Mouse (Mus musculus): ENCODE results near the gene Strc. TPM values are rescaled to one million over a fixed set of nuclear protein-coding genes. Genes with fewer than 3 reads are reported as not detected.
"Not testable (repeated sequence)": the region's sequence is repeated elsewhere in the genome, so short reads cannot be mapped to it uniquely, and the experiment has no call there.

Gene Strc
- polyA plus RNA-seq (2014; fragmentation: Nextera tagmentation; extraction: Ambion mirVana), result not detected in 2 replicates

- H3K9me3 ChIP-seq (ENCODE audit: control insufficient read depth, low read length); H3K4me3 ChIP-seq (ENCODE audit: low read depth, low read length); H3K9ac ChIP-seq (ENCODE audit: low read length); H3K27ac ChIP-seq (ENCODE audit: low read depth); ATAC-seq (replicated peaks; ENCODE audit: low FRiP score, low TSS enrichment, low read depth); DNase-seq (ENCODE audit: low spot score); H3K36me3 ChIP-seq (ENCODE audit: control insufficient read depth, insufficient read depth, low read length); H3K4me2 ChIP-seq (ENCODE audit: low read length); H3K27me3 ChIP-seq (replicated peaks; ENCODE audit: control insufficient read depth, insufficient read depth, low read length); H3K4me1 ChIP-seq (replicated peaks; ENCODE audit: control insufficient read depth, insufficient read depth, low read length): not testable (repeated sequence)
- 95% methylated on average over 15 of the region's 17 CpGs for whole genome bisulfite sequencing
Measured at GRCm38 (mm10) chr2:121386961-121387575, at the start of gene Strc. TSS of gene Strc (minus strand) at chr2:121387168.

GRCm38 (mm10) chr2:121434854-121435253 lies 47.9 kb upstream of the Strc start:
- DNase-seq (ENCODE audit: low spot score) (no peak), ATAC-seq (replicated peaks; ENCODE audit: low FRiP score, low TSS enrichment, low read depth) (no peak)
- WGBS, result 100% methylated on average over 1 of the region's 1 CpGs
- Histone ChIP-seq H3K36me3 (ENCODE audit: control insufficient read depth, insufficient read depth, low read length) (peaks cover 94% of the 10 kb centered on the region), H3K4me3 (ENCODE audit: low read depth, low read length) (no peak overlapping the region), H3K9me3 (ENCODE audit: control insufficient read depth, low read length) (no peaks in the 10 kb centered on the region), H3K4me1 (replicated peaks; ENCODE audit: control insufficient read depth, insufficient read depth, low read length) (no peaks in the 10 kb centered on the region), H3K9ac (ENCODE audit: low read length) (no peak overlapping the region), H3K27me3 (replicated peaks; ENCODE audit: control insufficient read depth, insufficient read depth, low read length) (no peaks in the 10 kb centered on the region), H3K4me2 (ENCODE audit: low read length) (no peak overlapping the region), H3K27ac (ENCODE audit: low read depth) (no peak overlapping the region)

- 92% methylated on average over 2 of the region's 2 CpGs for WGBS
- Histone ChIP-seq H3K4me2 (ENCODE audit: low read length) (no peak overlapping the region), H3K4me3 (ENCODE audit: low read depth, low read length) (no peak overlapping the region), H3K27ac (ENCODE audit: low read depth) (no peak overlapping the region), H3K9ac (ENCODE audit: low read length) (no peak overlapping the region), H3K36me3 (ENCODE audit: control insufficient read depth, insufficient read depth, low read length) (peaks cover 98% of the 10 kb centered on the region), H3K9me3 (ENCODE audit: control insufficient read depth, low read length) (no peaks in the 10 kb centered on the region), H3K4me1 (replicated peaks; ENCODE audit: control insufficient read depth, insufficient read depth, low read length) (no peaks in the 10 kb centered on the region), H3K27me3 (replicated peaks; ENCODE audit: control insufficient read depth, insufficient read depth, low read length) (no peaks in the 10 kb centered on the region)
- DNase-seq (ENCODE audit: low spot score) (no peak), ATAC-seq (replicated peaks; ENCODE audit: low FRiP score, low TSS enrichment, low read depth) (no peak)
Measured at GRCm38 (mm10) chr2:121425890-121426289, 38.9 kb upstream of the Strc start.

GRCm38 (mm10) chr2:121423166-121423565 lies 36.2 kb upstream of the Strc start:
- Histone ChIP-seq H3K4me1 (replicated peaks; ENCODE audit: control insufficient read depth, insufficient read depth, low read length) (no peaks in the 10 kb centered on the region), H3K27ac (ENCODE audit: low read depth) (no peak overlapping the region), H3K36me3 (ENCODE audit: control insufficient read depth, insufficient read depth, low read length) (peaks cover 87% of the 10 kb centered on the region), H3K9ac (ENCODE audit: low read length) (no peak overlapping the region), H3K4me3 (ENCODE audit: low read depth, low read length) (no peak overlapping the region), H3K4me2 (ENCODE audit: low read length) (no peak overlapping the region), H3K27me3 (replicated peaks; ENCODE audit: control insufficient read depth, insufficient read depth, low read length) (no peaks in the 10 kb centered on the region), H3K9me3 (ENCODE audit: control insufficient read depth, low read length) (no peaks in the 10 kb centered on the region)
- ATAC-seq (replicated peaks; ENCODE audit: low FRiP score, low TSS enrichment, low read depth) (no peak), DNase-seq (ENCODE audit: low spot score) (no peak)
- 93% methylated on average over 2 of the region's 2 CpGs for WGBS

- H3K9me3 ChIP-seq (ENCODE audit: control insufficient read depth, low read length), result no peaks in the 10 kb centered on the region
- no peaks in the 10 kb centered on the region for H3K27me3 ChIP-seq (replicated peaks; ENCODE audit: control insufficient read depth, insufficient read depth, low read length)
- peaks cover 58% of the 10 kb centered on the region for H3K36me3 ChIP-seq (ENCODE audit: control insufficient read depth, insufficient read depth, low read length)
- ATAC-seq (replicated peaks; ENCODE audit: low FRiP score, low TSS enrichment, low read depth) (no peak), DNase-seq (ENCODE audit: low spot score) (no peak)
- H3K4me1 ChIP-seq (replicated peaks; ENCODE audit: control insufficient read depth, insufficient read depth, low read length), result peaks cover 18% of the 10 kb centered on the region
- H3K9ac ChIP-seq (ENCODE audit: low read length), result no peak overlapping the region
- no peak overlapping the region for H3K4me2 ChIP-seq (ENCODE audit: low read length)
- H3K27ac ChIP-seq (ENCODE audit: low read depth), result no peak overlapping the region
- 86% methylated on average over 3 of the region's 3 CpGs for WGBS
- no peak overlapping the region for H3K4me3 ChIP-seq (ENCODE audit: low read depth, low read length)
Measured at GRCm38 (mm10) chr2:121418476-121418875, 31.5 kb upstream of the Strc start.

GRCm38 (mm10) chr2:121416356-121416755 lies 29.4 kb upstream of the Strc start:
- whole genome bisulfite sequencing, result 90% methylated on average over 6 of the region's 6 CpGs

GRCm38 (mm10) chr2:121415591-121415990 lies 28.6 kb upstream of the Strc start:
- Histone ChIP-seq H3K27ac (ENCODE audit: low read depth) (no peak overlapping the region), H3K36me3 (ENCODE audit: control insufficient read depth, insufficient read depth, low read length) (peaks cover 30% of the 10 kb centered on the region), H3K4me3 (ENCODE audit: low read depth, low read length) (peak overlapping the region; percentile 100), H3K9ac (ENCODE audit: low read length) (peak overlapping the region; percentile 100), H3K4me2 (ENCODE audit: low read length) (peak overlapping the region; percentile 88), H3K9me3 (ENCODE audit: control insufficient read depth, low read length) (no peaks in the 10 kb centered on the region), H3K27me3 (replicated peaks; ENCODE audit: control insufficient read depth, insufficient read depth, low read length) (no peaks in the 10 kb centered on the region), H3K4me1 (replicated peaks; ENCODE audit: control insufficient read depth, insufficient read depth, low read length) (peaks cover 18% of the 10 kb centered on the region)
- WGBS, result 76% methylated on average over 3 of the region's 3 CpGs
- ATAC-seq (replicated peaks; ENCODE audit: low FRiP score, low TSS enrichment, low read depth) (no peak), DNase-seq (ENCODE audit: low spot score) (no peak)

More at GRCm38 (mm10) chr2:121416356-121416755, 29.4 kb upstream of the Strc start:
- Histone ChIP-seq H3K27ac (ENCODE audit: low read depth) (no peak overlapping the region), H3K9ac (ENCODE audit: low read length) (no peak overlapping the region), H3K4me2 (ENCODE audit: low read length) (peak overlapping the region; percentile 88), H3K4me1 (replicated peaks; ENCODE audit: control insufficient read depth, insufficient read depth, low read length) (peaks cover 18% of the 10 kb centered on the region), H3K36me3 (ENCODE audit: control insufficient read depth, insufficient read depth, low read length) (peaks cover 38% of the 10 kb centered on the region), H3K27me3 (replicated peaks; ENCODE audit: control insufficient read depth, insufficient read depth, low read length) (no peaks in the 10 kb centered on the region), H3K4me3 (ENCODE audit: low read depth, low read length) (no peak overlapping the region), H3K9me3 (ENCODE audit: control insufficient read depth, low read length) (no peaks in the 10 kb centered on the region)
- DNase-seq (ENCODE audit: low spot score) (no peak), ATAC-seq (replicated peaks; ENCODE audit: low FRiP score, low TSS enrichment, low read depth) (no peak)

GRCm38 (mm10) chr2:121415103-121415502 lies 28.1 kb upstream of the Strc start:
- Histone ChIP-seq H3K4me3 (ENCODE audit: low read depth, low read length) (peak overlapping the region; percentile 100), H3K36me3 (ENCODE audit: control insufficient read depth, insufficient read depth, low read length) (peaks cover 29% of the 10 kb centered on the region), H3K27ac (ENCODE audit: low read depth) (no peak overlapping the region), H3K27me3 (replicated peaks; ENCODE audit: control insufficient read depth, insufficient read depth, low read length) (no peaks in the 10 kb centered on the region), H3K4me2 (ENCODE audit: low read length) (peak overlapping the region; percentile 88), H3K9me3 (ENCODE audit: control insufficient read depth, low read length) (no peaks in the 10 kb centered on the region), H3K4me1 (replicated peaks; ENCODE audit: control insufficient read depth, insufficient read depth, low read length) (peaks cover 18% of the 10 kb centered on the region), H3K9ac (ENCODE audit: low read length) (peak overlapping the region; percentile 100)
- ATAC-seq (replicated peaks; ENCODE audit: low FRiP score, low TSS enrichment, low read depth) (no peak), DNase-seq (ENCODE audit: low spot score) (no peak)
- 45% methylated on average over 3 of the region's 3 CpGs for WGBS

GRCm38 (mm10) chr2:121414139-121414685 lies 27.2 kb upstream of the Strc start:
- under 1% methylated on average over 32 of the region's 32 CpGs for WGBS
- Histone ChIP-seq H3K27ac (ENCODE audit: low read depth) (peak overlapping the region; percentile 99), H3K36me3 (ENCODE audit: control insufficient read depth, insufficient read depth, low read length) (peaks cover 27% of the 10 kb centered on the region), H3K4me2 (ENCODE audit: low read length) (peak overlapping the region; percentile 88), H3K4me3 (ENCODE audit: low read depth, low read length) (peak overlapping the region; percentile 100), H3K9ac (ENCODE audit: low read length) (peak overlapping the region; percentile 100), H3K9me3 (ENCODE audit: control insufficient read depth, low read length) (no peaks in the 10 kb centered on the region), H3K4me1 (replicated peaks; ENCODE audit: control insufficient read depth, insufficient read depth, low read length) (peaks cover 18% of the 10 kb centered on the region), H3K27me3 (replicated peaks; ENCODE audit: control insufficient read depth, insufficient read depth, low read length) (no peaks in the 10 kb centered on the region)
- DNase-seq (ENCODE audit: low spot score), result no peak
- ATAC-seq (replicated peaks; ENCODE audit: low FRiP score, low TSS enrichment, low read depth), result peak; percentile 62

Measured in intestine, embryonic 14.5 days (tissue).